Mouse (Mus musculus): ENCODE measurements around the gene Tpcn2.

Tpcn2 gene

DNA sequence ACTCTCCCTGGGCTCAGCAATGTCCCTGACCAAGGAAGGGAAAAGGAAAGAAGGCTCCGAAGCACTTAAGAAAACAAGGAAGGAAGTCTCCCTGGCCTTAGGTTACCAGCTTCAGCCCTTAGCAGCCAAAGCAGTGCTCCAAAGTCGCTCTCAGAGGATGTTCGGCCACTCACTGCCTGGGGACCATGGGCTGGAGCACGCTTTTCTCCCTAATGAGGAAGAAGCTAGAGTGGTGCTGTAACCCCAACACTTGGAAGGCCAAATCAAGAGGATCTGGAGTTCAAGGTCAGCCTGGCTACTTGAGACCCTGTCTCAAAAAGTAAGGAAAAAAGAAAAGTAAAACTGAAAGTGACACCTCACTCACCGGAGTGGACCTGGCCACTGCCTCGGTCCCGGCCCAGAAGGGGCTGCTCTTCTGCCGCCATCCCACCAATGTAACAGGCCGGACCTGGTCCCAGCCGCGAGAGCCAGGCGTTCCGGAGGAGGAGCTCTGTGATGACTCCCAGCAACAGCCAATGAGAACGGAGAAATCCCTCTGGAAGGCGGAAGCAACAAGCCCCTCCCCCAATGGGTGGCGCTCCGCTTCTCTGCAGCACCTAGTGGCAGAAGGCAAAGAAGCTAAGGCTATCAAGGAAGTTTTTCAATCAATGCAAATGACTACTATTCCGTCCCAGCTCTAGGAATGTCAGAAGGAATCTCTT is at the start of gene Tpcn2:
Gene Tpcn2, minus strand, starts transcription at position 525 of the 701 bp plus-strand sequence.
- DNase-seq (ENCODE audit: inconsistent ontology term), result peak; percentile 98

DNA sequence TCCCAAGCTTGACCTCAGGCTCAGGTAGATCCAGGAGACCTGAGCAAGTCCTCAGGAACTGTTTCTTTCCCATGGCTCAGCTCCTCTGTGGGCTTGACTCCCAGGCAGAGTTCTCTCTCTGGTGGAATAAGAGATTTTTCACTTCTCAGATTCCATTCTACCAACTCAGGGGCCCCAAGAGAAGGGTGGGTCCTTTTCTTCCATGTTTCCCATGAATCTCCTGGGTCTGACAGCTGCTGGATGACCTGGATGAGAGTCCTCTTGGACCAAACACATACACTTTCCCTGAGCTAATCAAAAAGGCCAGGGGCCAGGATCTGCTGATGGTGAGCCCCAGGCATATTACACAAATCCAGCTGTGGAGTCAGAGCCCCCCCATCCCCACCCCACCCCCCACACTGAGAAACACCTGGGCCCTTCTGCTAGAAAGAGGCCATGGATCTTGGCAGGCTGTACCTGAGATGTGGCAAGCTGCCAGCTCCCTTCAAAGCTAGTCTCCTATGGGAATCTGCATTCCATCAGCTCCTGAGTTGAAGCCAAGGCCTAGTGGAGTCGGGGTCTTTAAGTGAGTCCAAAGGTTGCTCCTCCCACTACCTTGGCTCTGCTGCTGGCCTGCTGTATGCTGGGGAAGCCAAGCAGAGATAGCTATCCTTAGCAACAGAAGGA is 48.7 kb upstream of the Tpcn2 start:
- no peak for DNase-seq (ENCODE audit: inconsistent ontology term)

DNA sequence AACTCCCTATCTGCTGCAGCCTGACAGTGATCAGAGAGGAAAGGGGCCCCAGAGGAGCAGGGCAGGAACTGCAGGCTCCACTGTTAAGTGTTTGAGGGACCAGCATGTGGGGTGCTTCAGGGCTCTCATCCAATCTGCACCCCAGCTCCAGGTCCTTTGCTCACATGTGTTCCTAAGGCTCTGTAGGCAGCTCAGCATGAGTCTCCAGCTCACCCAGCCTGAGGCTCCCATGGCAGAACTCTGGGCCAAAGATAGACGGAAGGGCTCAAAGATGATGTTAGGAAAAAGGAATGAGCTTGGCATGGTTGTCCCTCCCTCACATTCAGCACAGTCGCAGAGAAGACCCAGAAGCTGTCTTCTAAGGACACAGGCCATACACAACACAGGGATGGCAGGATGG is 46.8 kb upstream of the Tpcn2 start:
- DNase-seq (ENCODE audit: inconsistent ontology term), result peak; percentile 56

DNA sequence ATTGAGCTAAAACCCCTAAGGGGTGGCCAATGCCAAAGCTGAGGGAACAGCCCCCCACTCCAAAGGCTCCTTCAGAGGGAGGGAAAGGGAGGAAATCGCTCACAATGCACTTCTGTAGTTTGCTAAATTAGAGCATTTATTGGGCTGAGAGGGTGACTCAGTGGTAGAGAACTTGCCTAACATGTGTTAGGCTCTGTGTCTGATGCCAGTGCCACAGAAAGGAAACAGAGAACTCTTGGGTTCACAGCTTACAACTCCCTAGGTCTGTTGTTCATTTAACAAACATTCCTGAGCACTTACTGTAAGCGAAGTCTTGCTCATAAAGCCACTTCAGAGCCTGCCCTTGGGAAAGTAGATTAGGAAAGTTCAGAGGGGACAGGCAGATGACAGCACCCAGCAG is 46.2 kb upstream of the Tpcn2 start:
- DNase-seq (ENCODE audit: inconsistent ontology term), result peak; percentile 84

DNA sequence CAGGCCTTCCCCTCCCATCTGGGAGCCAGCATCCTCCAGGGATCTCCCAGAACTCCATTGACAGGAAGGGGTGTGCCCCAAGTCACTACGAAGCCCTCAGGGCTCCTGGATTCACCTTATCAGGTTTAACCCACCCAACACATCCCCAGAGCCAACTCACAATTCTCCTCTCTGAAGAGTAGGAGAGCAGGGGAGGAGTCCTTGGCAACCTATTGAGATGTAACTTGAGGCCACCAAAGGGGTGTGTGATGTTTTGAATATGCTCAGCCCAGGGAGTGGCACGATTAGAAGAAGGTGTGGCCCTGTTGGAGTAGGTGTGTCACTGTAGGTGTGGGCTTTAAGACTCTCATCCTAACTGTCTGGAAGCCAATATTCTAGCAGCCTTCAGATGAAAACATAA is 41.9 kb upstream of the Tpcn2 start:
- DNase-seq (ENCODE audit: inconsistent ontology term), result no peak

DNA sequence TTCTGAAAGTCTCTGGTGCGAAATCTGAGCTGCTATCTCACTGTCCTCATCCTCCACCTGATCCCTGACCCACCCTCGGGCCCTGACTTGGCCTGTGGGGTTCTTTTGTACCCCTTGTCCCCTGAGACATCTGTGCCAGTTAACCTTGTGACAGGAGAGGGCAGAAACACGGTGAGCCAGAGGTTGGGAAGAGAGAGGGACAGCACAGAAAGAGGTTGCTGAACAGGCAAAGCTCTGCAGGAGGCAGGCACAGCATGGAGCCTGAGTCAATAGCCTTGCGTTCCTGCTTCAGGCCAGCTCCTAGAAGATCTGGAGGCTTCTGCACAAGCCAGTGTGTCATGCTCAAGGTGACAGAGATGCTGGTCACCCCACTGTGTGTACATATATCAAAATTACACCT is 39.8 kb upstream of the Tpcn2 start:
- no peak for DNase-seq (ENCODE audit: inconsistent ontology term)

DNA sequence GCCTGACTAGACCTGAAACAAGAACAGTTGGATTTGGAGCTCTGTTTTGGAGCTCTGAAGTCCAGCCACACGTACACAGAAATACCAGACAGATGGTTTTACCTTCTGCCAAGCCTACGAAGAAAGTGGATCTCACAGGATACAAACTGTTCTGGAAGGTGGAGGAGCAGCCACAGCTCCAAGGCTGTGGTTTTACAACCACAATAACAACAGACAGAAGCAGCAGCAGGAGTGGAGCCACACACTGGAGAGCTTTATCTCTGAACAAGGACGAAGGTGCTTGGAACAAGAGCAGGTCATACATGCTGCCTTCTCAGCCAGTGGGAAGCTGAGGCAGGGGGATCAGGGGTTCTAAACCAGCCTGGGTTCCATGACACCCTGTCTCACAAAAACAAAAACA is 35.7 kb upstream of the Tpcn2 start:
- DNase-seq (ENCODE audit: inconsistent ontology term), result no peak

DNA sequence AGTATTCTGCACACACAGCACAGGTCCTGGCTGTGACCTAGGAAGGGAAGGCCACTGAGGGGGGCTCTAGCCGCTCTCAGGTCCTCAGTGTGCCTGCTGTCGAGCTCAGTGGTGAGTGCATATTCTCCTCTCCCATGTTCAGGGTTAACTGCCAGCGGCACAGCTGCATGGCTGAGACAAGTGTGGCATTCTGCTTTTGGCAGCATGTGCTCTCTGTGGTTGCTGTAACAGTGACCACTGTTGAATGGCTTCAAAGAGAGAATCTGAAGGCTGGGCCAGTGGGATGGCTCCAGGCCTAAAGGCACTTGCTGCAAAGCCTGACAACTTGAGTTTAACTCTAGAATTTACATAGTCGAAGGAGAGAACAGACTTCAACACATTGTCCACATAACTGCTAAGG is 33.7 kb upstream of the Tpcn2 start:
- DNase-seq (ENCODE audit: inconsistent ontology term), result peak; percentile 84

DNA sequence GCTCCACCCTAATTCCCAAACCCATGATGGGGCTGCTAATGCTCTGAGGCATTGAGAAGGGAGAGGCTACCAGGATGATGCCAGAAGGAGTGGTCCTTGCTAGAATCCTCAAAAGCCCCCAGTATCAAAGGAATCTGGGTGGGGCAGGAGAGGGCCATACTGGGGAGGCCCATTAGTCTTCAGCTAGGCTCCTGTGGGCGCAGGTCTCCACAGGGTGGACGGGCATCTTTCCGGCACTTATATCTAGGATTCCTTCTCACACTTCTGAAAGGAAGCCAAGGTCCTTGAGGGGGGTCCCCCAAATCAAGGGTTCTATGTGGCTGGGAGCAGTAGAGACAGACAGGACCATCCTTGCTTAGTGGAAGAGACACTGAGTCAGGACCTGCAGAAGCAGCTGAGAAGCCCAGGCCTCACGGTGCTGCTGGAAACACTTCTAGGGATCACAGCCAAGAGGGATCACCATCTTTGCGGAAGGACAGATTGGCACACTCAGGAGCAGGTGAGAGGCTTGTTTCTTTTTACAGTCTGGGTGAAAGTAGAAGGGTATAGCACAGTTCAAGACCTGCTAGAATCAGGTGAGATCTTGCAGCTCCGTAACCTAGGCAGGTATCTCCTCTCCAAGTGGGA is 31.1 kb upstream of the Tpcn2 start, which contains the start of gene Mrgprd:
Gene Mrgprd, plus strand, starts transcription at position 51 of the 627 bp plus-strand sequence.
- DNase-seq (ENCODE audit: inconsistent ontology term), result no peak

DNA sequence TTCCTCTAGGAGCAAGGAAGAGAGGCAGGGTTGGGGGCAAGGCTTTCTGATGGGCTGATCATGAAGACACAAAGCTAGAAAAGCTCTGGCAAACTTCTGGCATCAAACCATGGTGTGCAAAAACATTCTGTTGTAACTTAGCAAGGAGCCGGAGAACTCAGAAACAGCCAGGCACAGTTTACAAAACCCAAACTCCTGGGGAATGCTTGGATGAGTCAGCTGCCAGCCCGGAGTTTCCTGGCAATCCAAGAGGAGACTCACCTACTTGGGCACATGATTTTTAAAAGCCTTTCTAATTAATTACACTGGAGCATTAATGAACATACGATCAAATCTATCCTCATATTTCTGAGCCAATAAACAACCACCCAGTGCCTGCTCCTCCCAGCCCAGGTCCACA is 28.3 kb upstream of the Tpcn2 start:
- peak; percentile 51 for DNase-seq (ENCODE audit: inconsistent ontology term)

DNA sequence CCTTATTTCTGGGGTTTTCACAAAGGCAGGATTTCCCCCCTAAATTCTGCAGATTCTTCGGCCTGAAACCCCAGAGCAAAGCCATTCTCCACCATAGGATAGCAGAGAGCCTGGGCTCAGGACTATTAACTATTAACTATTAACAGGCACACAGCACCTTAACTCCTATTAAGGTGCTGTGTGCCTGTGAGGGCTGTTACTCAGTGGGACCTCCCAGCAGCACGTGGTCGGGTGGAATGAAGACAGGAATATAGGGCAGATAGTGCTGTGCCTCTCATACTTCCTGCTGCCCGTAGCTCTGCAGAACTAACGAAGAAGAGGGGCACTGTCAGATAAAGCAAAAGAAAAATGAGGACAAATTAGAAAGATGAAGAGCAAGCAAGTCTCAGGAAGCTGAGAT is 26.7 kb upstream of the Tpcn2 start:
- DNase-seq (ENCODE audit: inconsistent ontology term), result no peak

DNA sequence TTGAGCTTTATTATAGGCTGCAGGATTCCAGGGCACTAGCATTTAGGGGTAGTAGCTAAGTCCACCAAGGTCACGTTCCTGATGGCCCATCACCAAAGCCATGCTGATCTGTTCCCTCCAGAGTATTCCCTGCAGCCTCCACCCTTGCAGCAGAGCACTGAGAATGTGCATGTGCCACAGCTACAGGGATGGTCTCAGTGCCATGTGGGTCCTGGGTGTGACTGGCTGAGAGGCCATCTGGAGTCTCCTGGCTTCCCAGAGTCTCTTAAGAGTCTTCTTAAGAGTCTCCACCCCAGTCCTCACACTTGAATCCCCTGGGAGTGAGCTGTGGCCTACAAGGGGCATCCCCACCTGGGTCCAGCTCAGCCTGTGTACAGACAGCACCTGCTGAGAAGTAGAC is 26.1 kb upstream of the Tpcn2 start:
- no peak for DNase-seq (ENCODE audit: inconsistent ontology term)

DNA sequence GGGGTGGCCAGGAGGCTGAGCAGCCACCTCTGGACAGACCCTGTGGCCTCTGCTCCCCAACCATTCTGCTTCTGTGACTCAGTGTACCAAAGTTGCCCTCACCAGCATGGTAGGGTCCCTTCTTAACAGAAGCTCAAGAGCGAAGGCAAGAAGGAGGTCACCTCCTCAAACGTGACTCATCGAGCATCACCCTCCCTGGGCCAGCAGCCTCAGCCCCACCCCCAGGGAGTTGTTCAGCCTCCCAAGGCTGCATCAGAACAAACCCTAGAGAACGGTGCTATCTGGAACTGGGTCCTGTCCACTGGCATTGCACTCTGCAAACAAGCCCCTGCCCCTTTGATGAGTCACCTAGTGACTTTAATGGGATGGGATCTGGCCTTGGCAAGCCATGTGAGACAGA is 25.1 kb upstream of the Tpcn2 start:
- peak; percentile 70 for DNase-seq (ENCODE audit: inconsistent ontology term)

DNA sequence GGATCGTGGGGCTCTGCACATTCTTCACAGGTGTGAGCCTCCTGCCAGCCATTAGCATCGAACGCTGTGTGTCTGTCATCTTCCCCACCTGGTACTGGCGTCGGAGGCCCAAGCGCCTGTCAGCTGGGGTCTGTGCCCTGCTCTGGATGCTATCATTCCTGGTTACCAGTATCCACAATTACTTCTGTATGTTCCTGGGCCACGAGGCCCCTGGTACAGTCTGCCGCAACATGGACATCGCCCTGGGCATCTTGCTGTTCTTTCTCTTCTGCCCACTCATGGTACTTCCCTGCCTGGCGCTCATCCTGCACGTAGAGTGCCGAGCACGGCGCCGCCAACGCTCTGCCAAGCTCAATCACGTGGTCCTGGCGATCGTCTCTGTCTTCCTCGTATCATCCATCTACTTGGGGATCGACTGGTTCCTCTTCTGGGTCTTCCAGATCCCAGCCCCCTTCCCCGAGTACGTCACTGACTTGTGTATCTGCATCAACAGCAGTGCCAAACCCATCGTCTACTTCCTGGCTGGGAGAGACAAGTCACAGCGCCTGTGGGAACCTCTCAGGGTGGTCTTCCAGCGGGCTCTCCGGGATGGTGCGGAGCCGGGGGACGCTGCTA is 24.4 kb upstream of the Tpcn2 start:
- DNase-seq (ENCODE audit: inconsistent ontology term), result no peak

DNA sequence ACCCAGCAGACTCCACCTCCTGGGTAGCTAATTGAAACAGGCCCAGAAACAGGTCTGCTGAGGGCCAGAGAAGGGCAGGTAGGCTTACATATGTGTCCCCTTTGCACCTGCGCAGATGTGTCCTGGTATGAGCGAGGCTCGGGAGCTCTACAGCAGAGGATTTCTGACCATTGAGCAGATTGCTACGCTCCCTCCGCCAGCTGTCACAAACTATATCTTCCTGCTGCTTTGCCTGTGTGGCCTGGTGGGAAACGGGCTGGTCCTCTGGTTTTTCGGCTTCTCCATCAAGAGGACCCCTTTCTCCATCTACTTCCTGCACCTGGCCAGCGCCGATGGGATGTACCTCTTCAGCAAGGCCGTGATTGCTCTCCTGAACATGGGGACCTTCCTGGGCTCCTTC is 23.8 kb upstream of the Tpcn2 start:
- DNase-seq (ENCODE audit: inconsistent ontology term), result no peak

DNA sequence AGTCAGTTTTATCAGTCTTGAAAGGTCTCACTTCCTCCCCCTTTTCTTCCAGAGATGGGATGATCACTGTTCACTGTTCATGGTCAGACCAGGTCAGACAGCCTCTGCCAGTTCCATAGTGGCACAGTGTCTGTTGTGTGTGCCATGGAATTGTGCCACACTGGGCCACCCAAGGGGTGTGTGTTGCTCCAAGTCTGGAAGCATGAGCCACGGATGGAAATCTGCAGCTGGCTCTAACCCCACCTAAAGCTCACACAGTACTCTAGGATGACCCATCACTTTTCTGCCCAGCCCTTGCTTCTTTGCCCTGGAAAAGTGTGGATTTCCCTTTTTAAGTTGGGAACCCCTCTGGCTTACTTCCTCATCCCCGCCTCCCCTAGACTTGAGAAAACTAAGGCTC is 20.3 kb upstream of the Tpcn2 start:
- DNase-seq (ENCODE audit: inconsistent ontology term), result no peak

DNA sequence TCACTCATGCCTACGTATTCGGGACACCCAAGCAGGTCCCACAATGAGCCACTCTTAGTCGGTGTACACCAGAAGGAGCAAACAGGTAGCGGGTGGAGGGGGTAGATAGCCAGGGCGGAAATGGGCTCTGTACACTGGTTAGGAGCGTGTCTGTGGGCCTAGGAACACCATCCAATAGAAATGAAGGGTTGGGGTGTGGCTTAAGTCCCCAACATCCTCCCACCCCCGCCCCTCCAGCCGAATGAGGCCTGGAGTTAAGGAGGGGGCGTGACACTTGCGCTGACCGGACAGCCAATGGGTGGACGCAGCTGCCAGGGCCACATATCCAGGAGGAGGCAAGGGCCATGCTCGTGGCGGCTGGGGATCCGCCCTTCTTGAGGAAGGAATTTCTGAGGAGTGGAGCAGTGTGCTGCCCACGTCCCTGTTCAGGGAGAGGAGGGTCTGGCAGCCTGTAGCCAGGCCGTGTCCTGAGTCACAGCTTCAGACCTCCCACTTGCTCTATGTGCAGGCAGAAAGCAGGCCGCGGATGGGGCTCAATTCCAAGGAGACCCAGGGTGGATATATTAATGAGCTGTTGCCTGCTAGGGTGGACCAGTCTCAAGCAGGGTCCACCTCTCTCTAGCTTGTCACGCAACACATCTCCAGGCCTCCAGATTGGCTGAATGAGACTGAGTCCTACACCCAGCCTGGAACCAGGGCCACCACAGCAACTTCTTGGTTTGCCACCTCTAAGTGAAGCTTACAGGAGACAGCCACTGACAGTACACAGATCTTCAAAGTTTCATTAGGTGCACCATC is 18.9 kb upstream of the Tpcn2 start:
- peak; percentile 82 for DNase-seq (ENCODE audit: inconsistent ontology term)

DNA sequence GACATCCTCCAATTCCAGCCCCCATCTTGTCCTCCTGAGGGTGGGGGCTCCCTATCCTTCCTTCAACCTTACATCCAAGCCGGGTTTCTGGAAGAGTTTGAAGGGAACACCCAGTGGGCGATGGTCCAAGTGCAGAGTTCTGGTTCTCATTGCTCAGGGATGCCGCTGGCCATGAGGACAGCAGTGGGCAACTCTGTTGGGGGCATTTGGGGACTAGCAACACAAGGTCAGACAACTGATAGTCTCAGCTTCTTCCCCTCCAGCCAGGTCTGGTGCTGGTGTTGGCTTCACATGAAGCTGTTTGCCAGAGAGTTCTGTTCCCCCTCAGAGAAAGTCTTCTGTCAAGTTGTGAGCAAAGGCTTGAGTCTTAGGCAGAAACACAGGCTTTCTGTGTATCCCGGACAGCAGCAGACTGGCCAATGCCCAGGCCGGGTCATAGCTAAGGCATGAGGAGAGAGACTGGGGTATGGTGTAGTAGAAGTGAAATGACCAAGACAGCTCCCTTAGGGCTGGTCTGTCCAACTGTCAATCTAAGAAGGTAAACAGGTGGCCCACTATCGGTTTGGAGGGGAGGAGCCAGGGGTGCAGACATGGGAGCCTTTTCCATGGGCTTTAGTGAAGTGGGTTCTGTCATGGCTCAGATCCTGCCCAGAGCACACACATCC is 17.7 kb upstream of the Tpcn2 start:
- no peak for DNase-seq (ENCODE audit: inconsistent ontology term)

DNA sequence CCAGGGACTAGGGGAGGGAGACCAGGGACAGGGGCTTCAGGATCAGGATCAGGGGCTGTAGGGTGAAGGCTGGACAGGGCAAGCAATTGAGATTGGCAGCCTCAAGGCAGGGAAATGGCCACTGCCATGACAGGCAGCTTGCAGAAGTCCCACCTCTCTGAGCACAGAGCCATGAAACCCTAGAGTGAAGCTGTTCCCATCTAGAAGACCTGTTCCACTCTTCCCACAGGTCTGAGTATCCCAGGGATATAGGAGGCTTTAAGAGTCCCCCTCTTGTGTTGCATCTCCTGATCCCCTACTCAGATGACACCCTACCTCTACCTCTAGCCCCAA is 17.2 kb upstream of the Tpcn2 start:
- DNase-seq (ENCODE audit: inconsistent ontology term), result no peak

DNA sequence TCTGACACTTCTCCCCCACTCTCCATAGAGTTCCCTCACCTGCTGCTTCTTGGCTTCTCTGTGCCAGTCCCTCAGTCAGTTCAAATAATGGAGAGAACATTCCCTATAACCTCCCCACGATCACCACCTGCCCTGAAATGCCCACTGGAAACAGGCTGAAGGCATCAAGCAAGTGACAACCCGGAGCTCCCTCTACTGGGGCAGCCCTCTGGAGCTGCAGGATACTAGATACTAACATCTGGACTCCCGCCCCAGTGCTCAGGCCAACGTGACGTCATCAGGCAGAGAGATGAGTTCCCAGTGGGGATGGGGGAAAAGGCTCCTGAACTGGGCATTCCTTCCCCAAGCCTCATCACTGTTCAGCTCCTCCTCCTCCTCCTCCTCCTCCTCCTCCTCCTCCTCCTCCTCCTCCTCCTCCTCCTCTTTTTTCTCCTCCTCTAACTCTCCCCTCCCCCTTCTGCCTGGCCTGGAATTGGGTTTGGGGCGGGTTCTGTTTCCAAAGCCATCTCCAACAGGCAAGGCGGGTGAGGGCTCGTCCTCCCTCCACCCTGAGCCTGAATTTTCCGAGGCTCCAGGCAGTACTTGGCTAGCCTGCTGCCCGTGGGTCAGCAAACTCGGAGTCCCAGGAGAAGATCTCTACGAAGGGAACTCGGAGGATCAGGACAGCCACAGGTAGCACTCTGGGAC is 16.7 kb upstream of the Tpcn2 start, which contains the start of gene Mrgprf:
Gene Mrgprf, plus strand, starts transcription at position 508 of the 687 bp plus-strand sequence.
- DNase-seq (ENCODE audit: inconsistent ontology term), result no peak
